Mouse (Mus musculus): ENCODE measurements at regions not wholly inside any gene's neighbourhood (a gene's known extent, or its start where the extent isn't known, plus 50 kb on each side); places are given as distances from the start of the nearest gene placed in this dataset.
A peak's percentile ranks its signal among the peaks of the same experiment; 100 is the strongest.

DNA sequence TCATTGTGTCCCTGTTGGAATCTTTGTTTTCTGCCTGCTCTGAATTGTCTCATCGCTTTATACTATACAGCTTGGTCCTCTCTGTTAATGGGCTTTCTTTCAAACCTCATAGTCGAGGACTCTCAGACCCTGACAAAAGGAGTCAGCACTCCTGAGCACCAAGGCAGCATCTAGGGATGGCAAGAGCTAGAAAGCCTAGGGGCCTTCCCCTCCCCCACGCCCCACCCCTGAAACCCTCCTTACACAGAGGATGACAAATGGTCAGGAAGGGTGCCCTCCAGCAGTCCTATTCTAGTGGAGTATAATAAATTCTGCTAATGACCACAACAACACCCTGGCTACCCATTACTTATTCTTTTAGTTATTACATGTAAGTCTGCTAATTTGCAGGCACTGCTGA, 74.4 kb downstream of the Tbx19 start:
- ATAC-seq (ENCODE audit: insufficient number of reproducible peaks, low FRiP score, low TSS enrichment), result no peak

- ATAC-seq (ENCODE audit: insufficient number of reproducible peaks, low FRiP score, low TSS enrichment), result no peak
These were observed 75.8 kb downstream of the Tbx19 start for GRCm38 (mm10) chr1:165084753-165085152.

GRCm38 (mm10) chr1:165084179-165084578, 76.4 kb downstream of the Tbx19 start:
- 0 out of 2 replicates have a peak, but pooled peaks have one; percentile 26 for ATAC-seq (ENCODE audit: insufficient number of reproducible peaks, low FRiP score, low TSS enrichment)

DNA sequence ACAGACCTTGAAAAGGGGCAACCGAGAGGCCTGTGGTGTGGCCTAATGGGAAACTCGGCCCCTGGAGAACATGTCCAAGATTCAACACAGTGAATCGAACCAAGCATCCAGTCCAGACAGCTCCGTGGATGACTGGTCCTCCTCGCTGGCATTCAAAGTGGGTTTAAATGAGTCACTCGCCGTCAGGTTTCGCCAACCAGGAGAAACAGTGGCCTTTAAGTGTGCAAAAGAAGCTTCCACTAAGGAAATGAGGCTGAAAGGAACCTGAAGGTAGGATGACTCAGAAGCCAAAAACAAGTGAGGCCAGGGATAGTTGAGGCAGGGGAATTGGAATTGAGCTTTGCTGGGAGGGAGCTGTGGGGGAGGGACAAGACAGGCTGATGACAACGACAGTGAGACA, 80.2 kb downstream of the Tbx19 start:
- no peak for ATAC-seq (ENCODE audit: insufficient number of reproducible peaks, low FRiP score, low TSS enrichment)

- no peak for ATAC-seq (ENCODE audit: insufficient number of reproducible peaks, low FRiP score, low TSS enrichment)
These were observed 83.3 kb downstream of the Tbx19 start for GRCm38 (mm10) chr1:165077313-165077712.

DNA sequence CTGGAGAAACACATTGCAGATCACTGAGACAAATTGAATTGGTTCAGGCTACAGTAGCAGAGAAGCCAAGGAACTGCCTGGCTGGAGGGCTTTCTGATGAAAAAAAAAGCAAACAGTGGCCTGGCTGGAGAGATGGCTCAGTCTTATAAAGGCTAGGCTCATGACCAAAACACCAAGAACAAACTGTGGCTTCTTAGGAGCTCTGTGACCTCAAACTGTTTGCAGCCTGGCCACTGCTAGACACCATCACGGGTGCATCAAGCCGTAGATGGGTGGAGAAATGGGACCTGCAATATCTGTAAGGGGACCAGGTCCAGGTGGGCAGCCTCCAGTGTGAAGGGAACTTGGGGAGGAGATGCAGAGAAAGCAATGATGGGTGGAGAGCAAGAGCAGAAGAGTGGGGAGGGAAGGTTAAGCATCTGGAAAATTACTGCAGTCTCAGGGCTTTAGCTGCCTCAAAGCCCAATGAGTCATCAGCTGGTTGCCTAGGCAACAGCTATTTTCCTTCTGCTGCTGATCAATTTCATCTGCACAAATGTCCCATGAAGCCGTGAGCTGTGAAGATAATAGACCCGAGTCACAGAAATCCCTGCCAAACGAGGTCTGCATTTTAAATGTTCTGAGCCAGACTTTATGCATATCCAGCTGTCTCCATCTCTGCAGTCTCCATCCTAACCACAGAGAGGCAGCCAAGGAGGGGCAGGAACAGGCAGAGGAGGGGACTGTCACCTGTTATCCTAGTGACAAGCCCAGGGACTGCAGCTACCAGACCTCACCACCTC, 85.1 kb downstream of the Tbx19 start:
- ATAC-seq (ENCODE audit: insufficient number of reproducible peaks, low FRiP score, low TSS enrichment), result 0 out of 2 replicates have a peak, but pooled peaks have one; percentile 26

- ATAC-seq (ENCODE audit: insufficient number of reproducible peaks, low FRiP score, low TSS enrichment), result no peak
These were observed 88.6 kb downstream of the Tbx19 start for GRCm38 (mm10) chr1:165071831-165072491.

DNA sequence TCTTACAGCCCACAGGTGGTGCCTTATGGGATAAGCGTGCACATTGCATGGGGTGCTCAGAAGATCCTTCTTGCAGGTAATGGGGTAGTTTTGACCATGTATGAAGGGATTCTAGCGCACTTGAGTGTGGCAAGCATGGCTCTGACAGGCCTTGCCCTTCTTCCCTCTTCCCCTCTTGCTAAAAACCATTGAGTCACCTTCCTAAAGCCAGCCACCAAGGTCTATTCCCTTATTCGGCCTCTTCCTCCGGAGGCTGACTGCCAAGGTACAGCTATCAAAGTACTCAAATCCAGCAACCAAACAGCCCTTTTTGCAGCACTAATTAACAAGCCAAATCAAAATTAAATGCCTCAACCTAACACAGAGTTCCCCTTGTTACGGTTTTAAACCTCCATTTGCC, 95.6 kb downstream of the Tbx19 start:
- ATAC-seq (ENCODE audit: insufficient number of reproducible peaks, low FRiP score, low TSS enrichment), result no peak

DNA sequence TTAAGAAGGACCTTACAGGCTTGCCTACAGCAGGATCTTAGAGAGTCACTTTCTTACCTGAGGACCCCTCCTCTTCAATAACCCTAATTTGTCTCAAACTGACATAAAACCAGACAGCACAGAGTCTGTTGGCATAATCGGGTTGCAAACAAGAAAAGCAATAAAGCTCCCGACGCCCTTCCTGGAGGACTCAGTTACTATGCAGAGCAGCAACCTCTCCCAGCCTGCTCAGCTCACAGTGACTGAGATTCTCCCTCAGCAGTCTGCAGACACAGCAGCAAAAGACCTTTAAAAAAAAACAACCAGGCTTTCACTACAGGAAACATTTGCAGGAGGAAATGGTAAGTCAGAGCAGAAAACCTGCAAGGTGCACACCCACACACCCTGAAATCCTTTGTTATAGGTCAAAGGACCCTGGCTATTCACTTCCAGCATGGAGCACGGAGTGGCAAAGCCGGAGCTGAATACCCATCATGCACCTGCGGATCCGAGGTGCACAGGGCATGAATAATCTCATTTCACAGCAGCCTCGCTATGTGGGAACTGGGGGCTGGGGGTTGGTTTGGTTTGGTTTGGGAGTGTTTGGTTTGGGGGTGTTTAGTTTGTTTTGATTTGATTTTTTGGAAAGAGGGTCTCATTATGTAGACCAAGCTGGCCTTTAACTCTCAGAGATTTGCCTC, 97.6 kb downstream of the Tbx19 start:
- ATAC-seq (ENCODE audit: insufficient number of reproducible peaks, low FRiP score, low TSS enrichment), result no peak

DNA sequence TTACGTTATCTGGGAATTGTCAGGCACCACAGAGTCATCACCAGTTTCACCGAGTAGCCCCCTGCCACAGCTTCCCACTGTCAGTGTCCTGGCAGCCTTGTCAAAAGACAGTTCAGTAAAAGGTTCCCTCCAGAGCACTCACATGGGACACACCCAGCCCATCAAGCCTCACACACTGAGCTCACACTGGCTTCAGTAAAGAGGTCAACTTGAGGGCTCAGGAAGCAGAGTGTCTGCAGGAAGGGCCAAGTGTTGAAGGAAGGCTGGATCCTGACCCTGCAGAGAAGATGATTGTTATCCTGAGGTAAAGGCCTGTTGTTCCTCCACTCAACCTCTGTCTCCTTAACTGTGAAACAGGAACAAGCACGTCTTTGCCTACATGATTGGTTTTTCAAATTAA, 99.2 kb downstream of the Tbx19 start:
- ATAC-seq (ENCODE audit: insufficient number of reproducible peaks, low FRiP score, low TSS enrichment), result no peak

DNA sequence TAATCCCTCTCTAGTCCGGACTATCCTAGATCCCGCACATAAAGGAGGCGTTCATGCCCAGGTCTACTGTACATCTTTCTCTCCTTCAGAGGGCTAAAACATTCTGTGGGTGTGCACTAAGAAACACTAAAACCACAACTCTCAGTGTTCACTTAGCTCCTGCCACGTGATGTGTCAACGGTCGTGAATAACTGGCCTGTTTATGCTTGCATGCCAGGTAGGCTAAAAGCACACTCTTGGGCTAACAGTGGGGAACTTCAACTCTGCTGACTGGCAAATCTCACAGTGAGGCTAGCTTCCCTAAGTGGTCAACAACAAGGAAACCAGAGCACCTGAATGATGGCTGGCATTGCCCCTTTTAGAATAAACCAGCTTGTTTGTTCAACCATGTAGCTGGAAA, 106.3 kb downstream of the Tbx19 start:
- no peak for ATAC-seq (ENCODE audit: insufficient number of reproducible peaks, low FRiP score, low TSS enrichment)

GRCm38 (mm10) chr1:165051294-165051693, 109.3 kb downstream of the Tbx19 start:
- ATAC-seq (ENCODE audit: insufficient number of reproducible peaks, low FRiP score, low TSS enrichment), result no peak

GRCm38 (mm10) chr1:165050176-165050575, 110.4 kb downstream of the Tbx19 start:
- no peak for ATAC-seq (ENCODE audit: insufficient number of reproducible peaks, low FRiP score, low TSS enrichment)

DNA sequence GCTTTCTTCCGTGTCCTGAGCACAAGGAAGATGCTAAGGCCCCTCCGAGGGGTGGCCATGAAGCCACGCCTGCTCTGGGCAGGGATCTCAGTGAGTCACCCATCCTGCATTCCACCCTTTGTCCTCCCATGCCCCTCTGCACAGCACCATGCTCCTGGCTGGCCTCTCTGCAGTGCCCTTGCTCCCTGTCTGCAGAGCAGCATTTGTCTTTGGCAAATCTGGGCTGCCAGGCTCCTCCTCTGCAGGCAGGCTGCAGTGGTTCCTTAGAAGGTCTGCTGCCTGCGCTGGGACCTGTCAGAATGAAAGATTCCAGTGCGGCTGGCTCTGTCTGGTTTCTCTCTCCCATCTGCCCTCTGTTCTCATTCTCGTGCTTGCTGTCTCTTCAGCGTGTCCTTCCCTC, 111.3 kb upstream of the Xcl1 start:
- peak; percentile 72 for ATAC-seq (ENCODE audit: insufficient number of reproducible peaks, low FRiP score, low TSS enrichment)

- ATAC-seq (ENCODE audit: insufficient number of reproducible peaks, low FRiP score, low TSS enrichment), result peak; percentile 46
These were observed 110.7 kb upstream of the Xcl1 start for GRCm38 (mm10) chr1:165046056-165046455.

- ATAC-seq (ENCODE audit: insufficient number of reproducible peaks, low FRiP score, low TSS enrichment), result no peak
These were observed 108.0 kb upstream of the Xcl1 start for GRCm38 (mm10) chr1:165043361-165043760.

DNA sequence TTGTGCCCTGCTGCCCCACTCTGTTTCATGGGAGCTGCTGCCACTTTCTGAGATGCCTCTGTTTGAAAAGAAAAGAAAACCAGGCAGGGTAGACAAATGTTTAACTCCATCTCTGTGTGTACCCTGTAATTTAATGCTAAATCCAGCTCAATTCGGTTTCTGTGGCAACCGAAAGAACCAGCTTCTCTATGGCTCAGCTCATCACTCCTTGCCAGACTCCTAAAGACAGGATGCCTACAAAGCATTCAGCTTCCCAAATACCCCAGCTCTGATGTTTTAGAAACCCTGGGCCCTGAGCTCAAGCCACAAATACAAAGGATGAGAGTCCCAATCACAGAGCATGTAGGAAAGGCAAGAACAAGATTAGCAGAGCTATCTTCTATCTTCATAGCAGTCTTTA, 106.8 kb upstream of the Xcl1 start:
- no peak for ATAC-seq (ENCODE audit: insufficient number of reproducible peaks, low FRiP score, low TSS enrichment)

GRCm38 (mm10) chr1:165036631-165037030, 101.3 kb upstream of the Xcl1 start:
- ATAC-seq (ENCODE audit: insufficient number of reproducible peaks, low FRiP score, low TSS enrichment), result no peak

GRCm38 (mm10) chr1:165035618-165036017, 100.3 kb upstream of the Xcl1 start:
- ATAC-seq (ENCODE audit: insufficient number of reproducible peaks, low FRiP score, low TSS enrichment), result peak; percentile 78

DNA sequence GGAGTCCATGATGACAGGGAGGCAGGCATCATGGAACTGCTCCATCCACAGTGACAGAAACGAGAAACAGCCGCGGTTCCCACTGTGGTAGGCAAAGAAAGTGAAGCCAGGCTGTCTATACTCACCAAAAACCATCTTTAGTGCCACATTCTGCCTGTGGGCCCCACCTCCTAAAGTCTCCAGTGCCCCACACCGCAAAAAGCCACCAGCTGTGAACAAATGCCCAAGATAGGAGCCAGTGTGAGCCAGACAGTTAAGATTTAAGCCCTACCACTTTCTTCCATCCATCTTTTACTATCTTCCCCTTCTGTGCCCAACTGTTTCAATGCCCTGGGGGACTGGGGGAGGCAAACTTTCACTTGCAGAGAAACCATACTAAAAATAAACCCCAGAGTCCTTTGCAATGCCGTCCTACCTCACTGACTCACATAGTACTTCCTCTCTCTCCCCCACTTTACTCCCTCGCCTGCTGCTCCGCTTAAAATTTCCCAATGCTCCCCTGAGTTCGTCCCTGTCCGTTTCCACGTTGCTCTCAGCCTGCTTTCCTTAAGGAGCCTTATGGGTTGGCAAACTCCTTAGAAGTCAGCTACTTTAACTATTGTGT, 85.7 kb upstream of the Xcl1 start:
- ATAC-seq (ENCODE audit: insufficient number of reproducible peaks, low FRiP score, low TSS enrichment), result no peak

Data from cerebellum, adult (tissue).